Mouse (Mus musculus): Measurements from ENCODE around the gene Cdh20. TPM values are rescaled to one million over a fixed set of nuclear protein-coding genes. Genes with fewer than 3 reads are reported as not detected.

The Cdh20 gene
- polyA plus RNA-seq, 1 experiment from 2014 or later = 1.7 TPM

DNA sequence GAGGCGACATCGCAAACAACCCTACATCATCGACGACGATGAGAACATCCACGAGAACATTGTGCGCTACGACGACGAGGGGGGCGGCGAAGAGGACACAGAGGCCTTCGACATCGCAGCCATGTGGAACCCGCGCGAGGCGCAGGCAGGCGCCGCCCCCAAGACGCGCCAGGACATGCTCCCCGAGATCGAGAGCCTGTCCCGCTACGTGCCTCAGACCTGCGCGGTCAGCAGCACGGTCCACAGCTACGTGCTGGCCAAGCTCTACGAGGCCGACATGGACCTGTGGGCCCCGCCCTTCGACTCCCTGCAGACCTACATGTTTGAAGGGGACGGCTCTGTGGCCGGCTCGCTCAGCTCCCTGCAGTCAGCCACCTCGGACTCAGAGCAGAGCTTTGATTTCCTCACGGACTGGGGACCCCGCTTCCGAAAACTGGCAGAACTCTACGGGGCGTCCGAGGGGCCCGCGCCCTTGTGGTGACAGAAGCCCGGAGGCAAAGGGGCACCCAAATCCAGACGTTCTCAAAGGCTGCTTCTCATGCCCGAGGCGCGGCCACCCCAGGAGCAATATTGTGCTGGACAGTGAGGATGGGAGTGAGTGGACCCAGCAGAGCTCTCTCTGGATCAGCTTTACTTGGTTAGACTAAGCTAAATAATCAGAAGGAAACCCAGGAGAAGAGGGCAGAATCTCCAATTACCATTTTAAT lies 225.7 kb downstream of the Cdh20 start:
- Histone ChIP-seq H3K27ac (replicated peaks) (peak overlapping the region; percentile 79), H3K4me3 (peak overlapping the region; percentile 58), H3K36me3 (no peaks in the 10 kb centered on the region), H3K4me1 (peaks cover 7% of the 10 kb centered on the region), H3K27me3 (ENCODE audit: low read depth, poor library complexity, severe bottlenecking) (peaks cover 24% of the 10 kb centered on the region), H3K9me3 (replicated peaks) (no peaks in the 10 kb centered on the region)
- 12% methylated on average over 51 of the region's 51 CpGs for WGBS
- DNase-seq (ENCODE audit: low spot score) = peak; percentile 59

DNA sequence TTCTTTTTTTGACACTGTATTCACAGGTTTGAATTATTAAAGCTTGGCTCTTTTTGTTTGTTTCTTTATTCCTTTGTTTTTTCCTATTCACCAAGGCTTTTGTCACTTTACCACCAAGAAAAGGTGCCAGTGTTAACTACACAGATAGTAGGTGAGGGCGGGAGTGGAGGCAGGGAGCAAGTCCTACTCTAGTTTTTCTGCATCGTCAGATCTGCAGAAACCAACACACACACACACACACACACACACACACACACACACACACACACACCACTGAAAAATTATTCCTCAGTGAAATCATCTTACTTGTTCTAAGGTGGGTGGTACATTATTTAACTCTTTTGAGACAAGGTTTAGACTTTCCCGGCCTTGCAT lies 226.3 kb downstream of the Cdh20 start:
- no peak overlapping the region for H3K4me3 ChIP-seq
- no peak for DNase-seq (ENCODE audit: low spot score)
- WGBS = 80% methylated on average over 3 of the region's 3 CpGs
- H3K27ac ChIP-seq (replicated peaks) = no peak overlapping the region
- peaks cover 7% of the 10 kb centered on the region for H3K4me1 ChIP-seq
- no peaks in the 10 kb centered on the region for H3K36me3 ChIP-seq
- H3K27me3 ChIP-seq (ENCODE audit: low read depth, poor library complexity, severe bottlenecking) = peaks cover 24% of the 10 kb centered on the region
- no peaks in the 10 kb centered on the region for H3K9me3 ChIP-seq (replicated peaks)

- no peak overlapping the region for H3K4me3 ChIP-seq
- H3K9me3 ChIP-seq (replicated peaks) = no peaks in the 10 kb centered on the region
- WGBS = 78% methylated on average over 2 of the region's 2 CpGs
- H3K4me1 ChIP-seq = peaks cover 7% of the 10 kb centered on the region
- H3K27me3 ChIP-seq (ENCODE audit: low read depth, poor library complexity, severe bottlenecking) = peaks cover 17% of the 10 kb centered on the region
- no peak for DNase-seq (ENCODE audit: low spot score)
- H3K36me3 ChIP-seq = no peaks in the 10 kb centered on the region
- H3K27ac ChIP-seq (replicated peaks) = no peak overlapping the region
These were observed 229.5 kb downstream of the Cdh20 start for GRCm38 (mm10) chr1:104997814-104998213.

DNA sequence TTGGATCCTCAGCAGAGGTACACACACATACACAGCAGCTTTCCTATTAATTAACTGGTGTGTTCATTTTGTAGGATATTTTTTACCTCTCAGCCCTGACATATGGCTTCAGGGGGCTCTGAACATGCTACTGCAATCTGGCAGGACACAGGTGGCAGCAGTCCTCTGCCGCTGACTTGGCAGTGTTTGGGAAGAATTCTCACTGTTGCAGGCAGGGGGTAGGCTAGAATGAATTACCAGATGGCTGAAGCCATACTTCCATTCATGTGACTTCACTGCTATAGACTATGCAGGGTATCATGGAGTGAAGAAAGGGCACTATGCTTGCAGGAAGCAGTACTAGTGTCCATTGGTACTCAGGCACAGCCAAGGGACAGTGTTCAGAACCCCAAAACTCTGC lies 233.8 kb downstream of the Cdh20 start:
- Histone ChIP-seq H3K27ac (replicated peaks) (no peak overlapping the region), H3K27me3 (ENCODE audit: low read depth, poor library complexity, severe bottlenecking) (no peaks in the 10 kb centered on the region), H3K36me3 (no peaks in the 10 kb centered on the region), H3K4me1 (no peaks in the 10 kb centered on the region), H3K4me3 (no peak overlapping the region), H3K9me3 (replicated peaks) (no peaks in the 10 kb centered on the region)
- 69% methylated on average over 1 of the region's 1 CpGs for WGBS
- no peak for DNase-seq (ENCODE audit: low spot score)

GRCm38 (mm10) chr1:105003786-105004185 lies 235.5 kb downstream of the Cdh20 start:
- Histone ChIP-seq H3K27me3 (ENCODE audit: low read depth, poor library complexity, severe bottlenecking) (no peaks in the 10 kb centered on the region), H3K27ac (replicated peaks) (no peak overlapping the region), H3K36me3 (no peaks in the 10 kb centered on the region), H3K4me3 (no peak overlapping the region), H3K9me3 (replicated peaks) (no peaks in the 10 kb centered on the region), H3K4me1 (no peaks in the 10 kb centered on the region)
- WGBS = 88% methylated on average over 1 of the region's 1 CpGs
- DNase-seq (ENCODE audit: low spot score) = no peak

DNA sequence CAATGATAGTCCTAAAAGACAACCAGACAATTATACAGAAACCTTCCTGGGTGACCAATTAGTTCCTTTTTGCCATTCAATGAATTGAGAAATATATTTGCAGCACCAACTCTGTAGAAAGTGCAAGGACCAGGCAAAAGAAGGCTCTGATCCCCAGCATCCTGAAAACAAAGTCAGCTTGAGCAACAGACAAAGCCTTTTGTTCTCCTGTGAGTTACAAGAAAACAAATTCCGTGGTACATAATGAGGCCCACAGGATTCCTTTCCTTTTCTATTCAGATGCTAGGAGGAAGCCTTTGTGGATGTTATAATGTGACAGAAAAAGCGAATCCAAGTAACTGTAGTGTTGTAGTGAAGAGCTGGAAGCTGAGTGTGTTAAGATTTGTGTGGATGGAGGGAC lies 244.3 kb downstream of the Cdh20 start:
- Histone ChIP-seq H3K27me3 (ENCODE audit: low read depth, poor library complexity, severe bottlenecking) (no peaks in the 10 kb centered on the region), H3K9me3 (replicated peaks) (no peaks in the 10 kb centered on the region), H3K36me3 (no peaks in the 10 kb centered on the region), H3K4me1 (peaks cover 12% of the 10 kb centered on the region), H3K4me3 (no peak overlapping the region), H3K27ac (replicated peaks) (no peak overlapping the region)
- 3% methylated on average over 2 of the region's 2 CpGs for WGBS
- no peak for DNase-seq (ENCODE audit: low spot score)

- Histone ChIP-seq H3K9me3 (replicated peaks) (no peaks in the 10 kb centered on the region), H3K27ac (replicated peaks) (no peak overlapping the region), H3K4me1 (peaks cover 12% of the 10 kb centered on the region), H3K27me3 (ENCODE audit: low read depth, poor library complexity, severe bottlenecking) (no peaks in the 10 kb centered on the region), H3K4me3 (no peak overlapping the region), H3K36me3 (no peaks in the 10 kb centered on the region)
- 43% methylated on average over 1 of the region's 1 CpGs for WGBS
- no peak for DNase-seq (ENCODE audit: low spot score)
These were observed 245.0 kb downstream of the Cdh20 start for GRCm38 (mm10) chr1:105013291-105013690.

DNA sequence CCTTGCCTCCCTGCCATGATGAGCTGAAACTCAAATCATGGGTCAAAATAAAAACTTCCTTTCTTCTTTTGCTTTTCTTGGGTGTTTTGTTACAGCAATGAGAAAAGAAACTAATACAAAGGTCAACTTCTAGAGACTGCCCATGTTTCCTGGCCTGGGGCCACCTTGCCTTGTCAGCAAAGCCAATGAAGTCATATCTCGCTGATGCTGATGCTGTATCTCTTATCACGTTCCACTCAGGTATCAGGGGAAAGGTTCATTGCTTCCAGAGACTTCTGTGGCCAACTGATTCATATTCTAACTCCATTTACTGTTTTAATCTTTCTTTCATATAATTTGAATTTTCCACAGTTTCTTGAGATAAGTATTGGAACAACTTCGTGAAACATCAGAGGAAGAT lies 273.3 kb downstream of the Cdh20 start:
- no peak overlapping the region for H3K4me3 ChIP-seq
- H3K4me1 ChIP-seq = peaks cover 6% of the 10 kb centered on the region
- WGBS = 93% methylated on average over 3 of the region's 3 CpGs
- H3K9me3 ChIP-seq (replicated peaks) = no peaks in the 10 kb centered on the region
- no peak overlapping the region for H3K27ac ChIP-seq (replicated peaks)
- H3K36me3 ChIP-seq = no peaks in the 10 kb centered on the region
- no peaks in the 10 kb centered on the region for H3K27me3 ChIP-seq (ENCODE audit: low read depth, poor library complexity, severe bottlenecking)
- no peak for DNase-seq (ENCODE audit: low spot score)

Data from midbrain, embryonic 10.5 days (tissue).